Mouse (Mus musculus) kidney, adult 2 months (tissue): ENCODE results near the gene Cntnap2. TPM values are rescaled to one million over a fixed set of nuclear protein-coding genes. Genes with fewer than 3 reads are reported as not detected.

Source experiments
- DNase-seq: peaks from one replicate; pipeline ENCODE4 v3.0.0; 2021
- H3K27ac ChIP-seq: fragments of 200-500 bp; 2 replicates; pipeline ENCODE4 v1.5.1; 2012; ENCODE audit warnings: low read depth, low read length, control low read depth, inconsistent platforms; ENCODE audit not compliant: insufficient read depth
- H3K27me3 ChIP-seq: fragments of 200-500 bp; replicated peaks from 2 replicates; pipeline ENCODE4 v1.6.1; 2012; ENCODE audit warnings: mild to moderate bottlenecking, moderate library complexity, low read length, inconsistent platforms; ENCODE audit not compliant: control insufficient read depth, insufficient read depth
- H3K36me3 ChIP-seq: fragments of 200-500 bp; 2 replicates; pipeline ENCODE4 v1.6.1; 2012; ENCODE audit warnings: mild to moderate bottlenecking, moderate library complexity, low read length, inconsistent platforms; ENCODE audit not compliant: control insufficient read depth, insufficient read depth
- H3K4me1 ChIP-seq: fragments of 200-500 bp; 2 replicates; pipeline ENCODE4 v1.6.1; 2011; ENCODE audit warnings: low read length; ENCODE audit not compliant: control insufficient read depth, insufficient read depth
- H3K4me3 ChIP-seq: fragments of 200-500 bp; 2 replicates; pipeline ENCODE4 v1.5.1; 2011; ENCODE audit warnings: mild to moderate bottlenecking, low read depth, low read length, control low read depth; ENCODE audit not compliant: insufficient read depth
- CTCF ChIP-seq: fragments of 200-500 bp; conservative IDR thresholded peaks from 2 replicates; pipeline ENCODE4 v1.5.1; 2011; ENCODE audit warnings: low read depth, mild to moderate bottlenecking, control low read depth, low read length, moderate library complexity, mixed read lengths; ENCODE audit not compliant: insufficient read depth, insufficient read length
- POLR2A ChIP-seq: fragments of 200-500 bp; IDR thresholded peaks from one replicate; pipeline ENCODE4 v1.6.1; 2011; ENCODE audit warnings: low read depth, low read length, control low read depth
- WGBS: fragments of 180-500 bp; shearing (Covaris S2); methylation state at CpG from one replicate; pipeline ENCODE4 v1.1.7; 2018; 5-methylcytosine and 5-hydroxymethylcytosine counted together
- polyA plus RNA-seq: library from polyadenylated mRNA; depleted of rRNA; stranded (reverse); fragments of >200 nt; gene quantifications from 2 replicates; pipeline ENCODE4 v1.2.3, GENCODE M21; 2012

Gene Cntnap2
- polyA plus RNA-seq, 1 experiment = 0.31 TPM

GRCm38 (mm10) chr6:46081432-46081831, 1022.3 kb downstream of the Cntnap2 start:
- no peak for TF ChIP-seq CTCF
- no peak for TF ChIP-seq POLR2A
- H3K27me3 ChIP-seq = no peaks in the 10 kb centered on the region
- no peak overlapping the region for H3K27ac ChIP-seq
- H3K4me3 ChIP-seq = no peak overlapping the region
- no peaks in the 10 kb centered on the region for H3K4me1 ChIP-seq
- H3K36me3 ChIP-seq = no peaks in the 10 kb centered on the region
- no peak for DNase-seq

- 89% methylated on average over 1 of the region's 1 CpGs for WGBS
- H3K4me1 ChIP-seq = no peaks in the 10 kb centered on the region
- H3K27ac ChIP-seq = no peak overlapping the region
- no peak for DNase-seq
- H3K36me3 ChIP-seq = no peaks in the 10 kb centered on the region
- no peak overlapping the region for H3K4me3 ChIP-seq
- TF ChIP-seq POLR2A = no peak
- TF ChIP-seq CTCF = no peak
- H3K27me3 ChIP-seq = no peaks in the 10 kb centered on the region
Measured at GRCm38 (mm10) chr6:46143189-46143841, 1084.2 kb downstream of the Cntnap2 start.

DNA sequence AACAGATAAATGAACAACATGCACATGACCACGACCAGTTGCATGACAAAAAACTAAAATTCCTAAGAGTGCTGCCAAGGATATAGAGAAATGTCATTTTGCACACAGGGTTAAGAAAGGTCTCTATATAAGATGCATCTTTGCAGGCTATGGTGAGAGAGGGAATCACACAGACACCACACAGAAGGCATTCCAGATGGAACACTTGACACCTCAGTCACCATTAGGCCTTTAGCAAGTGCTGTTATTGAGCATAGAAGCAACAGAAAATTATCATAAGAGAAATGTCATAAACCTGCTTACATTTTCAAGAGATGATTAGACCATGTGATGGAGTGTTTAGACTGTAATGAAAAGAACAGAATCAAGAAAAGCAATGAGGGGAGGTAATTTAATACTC, 1107.7 kb downstream of the Cntnap2 start:
- 72% methylated on average over 1 of the region's 1 CpGs for WGBS
- TF ChIP-seq CTCF (no peak), POLR2A (no peak)
- Histone ChIP-seq H3K4me1 (no peaks in the 10 kb centered on the region), H3K27me3 (no peaks in the 10 kb centered on the region), H3K36me3 (no peaks in the 10 kb centered on the region), H3K27ac (no peak overlapping the region), H3K4me3 (no peak overlapping the region)
- no peak for DNase-seq

- 96% methylated on average over 2 of the region's 2 CpGs for WGBS
- no peaks in the 10 kb centered on the region for H3K36me3 ChIP-seq
- no peak overlapping the region for H3K4me3 ChIP-seq
- H3K27ac ChIP-seq = no peak overlapping the region
- no peak for TF ChIP-seq CTCF
- no peak for TF ChIP-seq POLR2A
- no peak for DNase-seq
- no peaks in the 10 kb centered on the region for H3K4me1 ChIP-seq
- no peaks in the 10 kb centered on the region for H3K27me3 ChIP-seq
Measured at GRCm38 (mm10) chr6:46197298-46197697, 1138.1 kb downstream of the Cntnap2 start.

GRCm38 (mm10) chr6:46201828-46202227, 1142.7 kb downstream of the Cntnap2 start:
- no peak for DNase-seq
- WGBS = 70% methylated on average over 4 of the region's 4 CpGs
- no peak for TF ChIP-seq POLR2A
- TF ChIP-seq CTCF = no peak
- H3K27ac ChIP-seq = no peak overlapping the region
- H3K4me3 ChIP-seq = no peak overlapping the region
- no peaks in the 10 kb centered on the region for H3K36me3 ChIP-seq
- H3K27me3 ChIP-seq = no peaks in the 10 kb centered on the region
- H3K4me1 ChIP-seq = no peaks in the 10 kb centered on the region

GRCm38 (mm10) chr6:46205531-46205930, 1146.4 kb downstream of the Cntnap2 start:
- TF ChIP-seq CTCF (no peak), POLR2A (no peak)
- Histone ChIP-seq H3K36me3 (no peaks in the 10 kb centered on the region), H3K27me3 (no peaks in the 10 kb centered on the region), H3K4me1 (no peaks in the 10 kb centered on the region), H3K4me3 (no peak overlapping the region), H3K27ac (no peak overlapping the region)
- 81% methylated on average over 2 of the region's 2 CpGs for WGBS
- DNase-seq = no peak

DNA sequence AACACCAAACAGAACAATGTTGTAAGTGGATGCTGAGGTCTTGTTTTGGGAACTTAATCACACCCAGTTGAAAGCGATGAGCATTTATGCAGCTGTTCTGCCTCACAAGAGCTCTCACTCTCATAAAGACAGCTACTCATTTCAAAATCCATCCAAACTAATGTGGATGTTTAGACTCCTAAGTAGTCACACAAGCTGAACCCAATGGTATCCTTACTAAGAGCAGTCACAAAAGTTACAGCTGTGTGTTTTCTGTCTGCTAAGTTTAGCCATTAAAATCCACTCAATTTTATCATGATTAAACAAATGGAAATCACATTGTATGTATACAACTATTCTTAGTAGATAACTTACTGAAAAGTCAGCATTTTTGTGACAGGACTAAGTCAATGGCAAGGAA, 1173.7 kb downstream of the Cntnap2 start:
- Histone ChIP-seq H3K27me3 (no peaks in the 10 kb centered on the region), H3K4me3 (no peak overlapping the region), H3K27ac (no peak overlapping the region), H3K36me3 (no peaks in the 10 kb centered on the region), H3K4me1 (no peaks in the 10 kb centered on the region)
- no peak for DNase-seq
- TF ChIP-seq CTCF = no peak
- TF ChIP-seq POLR2A = no peak
- WGBS = 84% methylated on average over 1 of the region's 1 CpGs

DNA sequence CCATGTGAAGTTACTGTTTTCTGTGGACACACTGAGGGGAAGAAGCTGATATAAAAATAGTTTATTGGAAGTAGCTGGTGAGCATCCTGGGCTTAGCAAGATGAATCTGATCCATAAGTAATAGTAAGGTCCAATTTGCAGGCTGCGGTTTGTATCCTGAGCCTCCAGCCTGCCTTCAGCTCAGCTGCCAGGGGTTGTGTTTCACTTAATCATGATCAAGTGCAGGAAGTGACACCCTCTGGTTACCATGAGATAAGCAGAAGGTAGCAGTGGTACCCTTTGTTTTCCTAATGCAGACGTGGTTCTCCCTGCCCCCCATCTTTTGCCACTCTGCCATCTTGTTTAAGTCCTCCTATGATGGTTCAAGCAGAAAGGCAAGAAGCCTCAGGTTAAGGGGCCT, 1181.2 kb downstream of the Cntnap2 start:
- no peak overlapping the region for H3K4me3 ChIP-seq
- DNase-seq = no peak
- WGBS = 39% methylated on average over 2 of the region's 2 CpGs
- no peaks in the 10 kb centered on the region for H3K36me3 ChIP-seq
- H3K27me3 ChIP-seq = no peaks in the 10 kb centered on the region
- no peak overlapping the region for H3K27ac ChIP-seq
- TF ChIP-seq CTCF (no peak), POLR2A (no peak)
- no peaks in the 10 kb centered on the region for H3K4me1 ChIP-seq
